Mouse (Mus musculus) cerebellum, adult 2 months (tissue): ENCODE data around the gene Phactr2. TPM values are rescaled to one million over a fixed set of nuclear protein-coding genes. Genes with fewer than 3 reads are reported as not detected.

Experiments used
- DNase-seq, 2 experiments: peaks; one replicate each; pipeline ENCODE4 v3.0.0; 2021
- H3K27ac ChIP-seq: fragments of 200-500 bp; 2 replicates; pipeline ENCODE4 v1.5.1; 2012; ENCODE audit warnings: low read length, control low read depth, inconsistent platforms; ENCODE audit not compliant: insufficient read depth
- H3K27me3 ChIP-seq: fragments of 200-500 bp; 2 replicates; pipeline ENCODE4 v1.6.1; 2012; ENCODE audit warnings: inconsistent platforms, mild to moderate bottlenecking, low read length, moderate library complexity; ENCODE audit not compliant: control insufficient read depth, insufficient read depth
- H3K4me1 ChIP-seq: fragments of 200-500 bp; 2 replicates; pipeline ENCODE4 v1.6.1; 2011; ENCODE audit warnings: low read length; ENCODE audit not compliant: control insufficient read depth, insufficient read depth
- H3K4me3 ChIP-seq: fragments of 200-500 bp; replicated peaks from 2 replicates; pipeline ENCODE3; 2011; ENCODE audit warnings: mild to moderate bottlenecking, low read depth, low read length, control low read depth; ENCODE audit not compliant: insufficient read depth
- CTCF ChIP-seq: fragments of 200-500 bp; IDR thresholded peaks from 2 replicates; pipeline ENCODE4 v1.5.1; 2011; ENCODE audit warnings: low read depth, mild to moderate bottlenecking, control low read depth, low read length, moderate library complexity, borderline replicate concordance; ENCODE audit not compliant: insufficient read depth
- POLR2A ChIP-seq: fragments of 200-500 bp; IDR thresholded peaks from 2 replicates; pipeline ENCODE4 v1.6.1; 2011; ENCODE audit warnings: low read length, control low read depth, borderline replicate concordance; ENCODE audit not compliant: insufficient read depth
- WGBS: fragments of 180-500 bp; shearing (Covaris S2); methylation state at CpG from one replicate; pipeline ENCODE4 v1.1.7; 2018; 5-methylcytosine and 5-hydroxymethylcytosine counted together
- polyA plus RNA-seq: library from polyadenylated mRNA; depleted of rRNA; stranded (reverse); fragments of >200 nt; gene quantifications from 2 replicates; pipeline ENCODE4 v1.2.3, GENCODE M21; 2012

The Phactr2 gene
- polyA plus RNA-seq, 1 experiment, result 11.9 TPM

DNA sequence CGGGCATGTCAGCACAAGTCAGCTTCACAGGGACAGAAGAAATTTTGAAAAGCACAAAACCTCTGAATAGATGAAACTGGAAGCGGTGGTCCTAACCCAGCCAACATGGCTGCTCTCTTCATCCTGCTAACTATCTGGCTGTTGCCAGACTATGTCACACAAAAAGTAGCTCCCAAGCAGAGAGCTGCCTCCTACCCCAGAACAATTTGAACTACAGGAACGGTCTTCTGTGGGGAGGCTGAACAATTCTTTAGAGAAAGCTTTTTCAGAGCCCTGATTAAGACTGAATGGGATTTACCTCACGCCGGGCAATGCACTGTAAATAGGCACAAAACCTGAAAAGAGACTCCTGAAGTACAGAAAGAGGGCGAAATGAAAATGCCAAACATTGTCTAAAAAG, 162.6 kb downstream of the Phactr2 start:
- DNase-seq, result no peak
- no peak overlapping the region for H3K27ac ChIP-seq
- H3K4me1 ChIP-seq, result no peaks in the 10 kb centered on the region
- TF ChIP-seq CTCF, result no peak
- TF ChIP-seq POLR2A, result no peak
- no peak overlapping the region for H3K4me3 ChIP-seq
- 68% methylated on average over 6 of the region's 6 CpGs for WGBS
- H3K27me3 ChIP-seq, result no peaks in the 10 kb centered on the region; the same call in 1 of the 2 replicates

DNA sequence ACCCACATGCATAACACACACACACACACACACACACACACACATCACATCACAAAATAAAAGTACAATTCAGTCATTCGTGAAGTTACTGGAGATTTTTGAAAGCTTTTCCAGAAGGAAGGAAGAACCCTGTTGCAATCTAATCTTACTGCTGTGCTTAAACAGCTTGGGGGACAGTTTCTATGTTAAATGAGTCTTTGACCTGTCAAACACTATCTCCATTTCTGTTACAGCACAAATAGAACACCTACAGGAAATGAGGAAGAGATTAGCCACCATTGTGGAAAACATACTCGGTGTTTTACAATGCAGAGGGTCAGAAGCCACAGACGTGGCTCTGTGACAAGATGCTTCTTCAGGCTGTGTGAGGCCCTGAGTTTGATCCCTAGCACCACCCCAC, 164.1 kb downstream of the Phactr2 start:
- TF ChIP-seq CTCF (no peak), POLR2A (no peak)
- no peak overlapping the region for H3K27ac ChIP-seq
- 84% methylated on average over 3 of the region's 3 CpGs for WGBS
- H3K4me1 ChIP-seq, result no peaks in the 10 kb centered on the region
- no peaks in the 10 kb centered on the region; the same call in 1 of the 2 replicates for H3K27me3 ChIP-seq
- no peak overlapping the region for H3K4me3 ChIP-seq
- no peak for DNase-seq

DNA sequence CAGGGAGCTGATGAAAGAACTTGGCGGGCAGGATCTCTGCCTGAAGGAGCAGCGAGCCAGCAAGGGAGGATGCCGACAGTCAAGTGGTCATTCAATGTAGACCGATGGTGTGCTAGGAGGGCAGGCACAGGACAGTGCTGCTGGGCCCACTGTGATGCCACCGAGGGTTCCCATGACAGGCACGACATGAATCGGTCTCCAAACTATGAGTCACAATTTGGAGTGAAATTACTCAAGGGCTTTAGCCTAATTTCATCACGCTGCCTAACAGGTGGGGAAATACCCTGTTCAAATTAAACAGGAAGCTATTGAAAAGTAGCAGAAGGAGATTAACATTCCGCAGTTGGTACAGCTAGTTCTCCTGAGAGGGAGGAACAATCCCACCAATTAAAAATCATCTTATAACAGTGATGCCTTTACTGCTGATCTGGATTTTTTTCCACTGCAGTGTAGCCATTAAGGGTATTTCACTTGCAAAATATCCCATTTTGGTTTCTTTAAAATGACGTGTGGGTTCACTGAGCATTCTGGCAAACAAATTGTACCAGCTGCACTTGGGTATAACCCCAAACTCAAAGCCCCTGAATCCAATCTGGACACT, 169.5 kb downstream of the Phactr2 start:
- DNase-seq, result peak in 1 of 2 experiments; percentile 7
- Histone ChIP-seq H3K4me1 (no peaks in the 10 kb centered on the region), H3K27ac (no peak overlapping the region), H3K4me3 (no peak overlapping the region), H3K27me3 (no peaks in the 10 kb centered on the region)
- WGBS, result 14% methylated on average over 10 of the region's 10 CpGs
- TF ChIP-seq CTCF (no peak), POLR2A (no peak)

DNA sequence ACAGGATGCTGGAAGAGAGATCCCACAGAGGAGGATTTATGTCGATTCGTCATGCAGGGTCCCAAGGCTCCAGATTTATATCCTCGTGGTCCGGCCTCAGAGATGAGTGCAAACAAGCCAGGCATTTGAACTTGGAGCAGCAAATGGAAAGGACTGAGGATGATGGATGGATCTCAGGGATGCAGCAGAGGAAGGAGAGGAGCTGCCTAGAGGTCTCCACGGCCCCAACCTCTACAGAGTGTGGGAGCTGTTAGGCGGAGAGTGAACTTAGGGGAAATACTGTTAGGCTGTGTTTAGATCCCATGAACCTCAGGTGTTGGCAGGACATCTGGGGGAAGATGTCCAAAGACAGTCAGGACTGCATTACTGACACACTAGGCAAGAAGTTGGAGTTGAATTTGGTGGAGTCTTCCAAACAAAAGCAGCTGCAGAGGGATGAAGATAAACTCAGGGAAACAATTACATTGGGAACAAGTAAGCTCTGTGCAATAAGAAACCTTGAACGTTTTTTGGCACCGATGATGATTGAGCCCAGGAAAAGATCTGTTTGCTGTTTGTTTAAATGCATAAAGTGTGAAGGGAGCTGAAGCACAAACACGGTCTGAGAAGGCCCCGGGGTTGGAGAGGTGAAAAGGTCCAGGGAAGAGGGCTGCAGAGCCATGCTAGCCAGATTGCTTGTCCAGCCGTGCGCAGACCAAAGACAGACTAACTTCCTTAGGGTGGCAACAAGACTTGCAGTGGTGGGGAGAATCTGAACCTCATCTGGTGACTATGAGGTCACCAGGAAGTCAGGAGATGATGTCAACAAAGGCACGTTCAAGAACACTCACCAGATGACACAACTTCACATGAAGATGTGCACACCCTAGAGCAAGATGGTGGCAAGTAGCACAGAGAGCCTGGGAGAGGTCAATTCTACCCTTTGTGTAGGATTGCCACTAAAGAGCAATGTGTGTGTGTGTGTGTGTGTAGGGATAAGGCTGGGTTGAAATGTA, 170.6 kb downstream of the Phactr2 start:
- Histone ChIP-seq H3K4me1 (no peaks in the 10 kb centered on the region), H3K27ac (no peak overlapping the region), H3K4me3 (no peak overlapping the region), H3K27me3 (no peaks in the 10 kb centered on the region)
- DNase-seq, result no peak
- 78% methylated on average over 13 of the region's 13 CpGs for WGBS
- TF ChIP-seq CTCF, result no peak
- no peak for TF ChIP-seq POLR2A

- Histone ChIP-seq H3K4me1 (no peaks in the 10 kb centered on the region), H3K4me3 (no peak overlapping the region), H3K27ac (no peak overlapping the region), H3K27me3 (no peaks in the 10 kb centered on the region)
- no peak for TF ChIP-seq POLR2A
- no peak for TF ChIP-seq CTCF
- WGBS, result 56% methylated on average over 6 of the region's 6 CpGs
- DNase-seq, result no peak
These were observed 173.6 kb downstream of the Phactr2 start for GRCm38 (mm10) chr10:13300601-13301000.

DNA sequence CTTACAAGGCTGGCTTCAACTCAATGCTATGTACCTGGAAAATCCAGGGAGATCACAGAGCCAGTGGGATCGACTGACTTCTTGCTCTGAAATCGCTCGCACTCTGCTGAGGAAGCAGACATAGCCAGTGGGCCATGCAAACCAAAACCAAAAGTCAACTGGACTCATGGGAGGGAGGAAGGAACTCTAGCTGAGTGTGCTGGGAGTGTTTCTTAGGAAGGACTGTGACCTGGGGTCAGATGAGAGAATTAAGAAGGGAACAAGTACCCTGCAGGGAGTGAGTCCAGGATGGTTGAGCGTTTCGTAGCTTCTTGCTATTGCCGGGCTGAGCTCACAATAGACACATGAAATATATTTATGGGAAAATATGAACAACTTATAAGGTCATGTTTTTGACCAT, 174.0 kb downstream of the Phactr2 start:
- no peak for TF ChIP-seq CTCF
- no peak for TF ChIP-seq POLR2A
- no peak overlapping the region for H3K4me3 ChIP-seq
- H3K4me1 ChIP-seq, result no peaks in the 10 kb centered on the region
- no peak for DNase-seq
- 81% methylated on average over 6 of the region's 6 CpGs for WGBS
- H3K27me3 ChIP-seq, result no peaks in the 10 kb centered on the region
- H3K27ac ChIP-seq, result no peak overlapping the region

DNA sequence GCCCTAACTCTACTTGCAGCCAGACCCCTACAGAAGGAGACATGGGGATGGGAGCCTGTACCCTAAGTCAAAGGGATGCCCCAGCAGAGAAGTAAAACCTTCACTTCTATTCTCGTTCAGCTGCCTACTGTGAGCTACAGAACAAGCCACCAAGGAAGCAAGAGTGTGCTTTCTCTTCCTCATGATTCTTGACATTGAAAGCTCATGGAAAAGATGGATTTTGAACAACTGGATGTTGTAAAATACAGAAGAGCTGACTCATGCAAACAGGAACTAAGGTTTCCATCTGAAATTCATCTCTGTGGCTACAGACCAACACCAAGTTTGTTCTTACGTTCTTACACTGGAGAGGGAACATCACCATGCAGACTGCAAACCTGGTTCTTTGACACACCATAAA, 179.3 kb downstream of the Phactr2 start:
- Histone ChIP-seq H3K27me3 (no peaks in the 10 kb centered on the region), H3K4me3 (no peak overlapping the region), H3K4me1 (no peaks in the 10 kb centered on the region), H3K27ac (no peak overlapping the region)
- TF ChIP-seq POLR2A (no peak), CTCF (no peak)
- WGBS, result 97% methylated on average over 2 of the region's 2 CpGs
- DNase-seq, result no peak
